ENCODE assay signal across 11 mouse cellular contexts in genomic region chr8:111449671-111450070, GRCm38 (mm10). TPM values are rescaled to one million over a fixed set of nuclear protein-coding genes. Genes with fewer than 3 reads are reported as not detected.
DNase-seq lines count a peak whose midpoint lies in the region; ATAC-seq and TF ChIP-seq lines count a peak whose summit lies in the region.
"Had no signal": no experiment of that assay in that cellular context is flagged by ENCODE, and none has a peak within 500 bp of the region (broad histone marks: within the 10 kb centered on the region; RNA-seq: fewer than 3 reads in every experiment).

No protein-coding gene starts in this region.

- no peaks in the 10 kb centered on the region for H3K9me3 ChIP-seq in intestine, embryonic 16.5 days (ENCODE audit: control insufficient read depth, low read length)
- H3K9me3 ChIP-seq: midbrain, embryonic 12.5 days; stomach, embryonic 15.5 days had no signal

- 58% methylated on average over 4 of the region's 4 CpGs for WGBS in intestine, embryonic 16.5 days

- H3K9ac ChIP-seq in intestine, embryonic 16.5 days (ENCODE audit: low read depth, low read length): no peak overlapping the region
- H3K9ac ChIP-seq: midbrain, embryonic 12.5 days; stomach, embryonic 15.5 days had no signal

- no peak for TF ChIP-seq POLR2A in embryonic fibroblast, embryonic 13.5 days (IDR thresholded peaks at IDR 0.05; ENCODE audit: low read depth, low read length)

- DNase-seq in gastrocnemius, postnatal 10 days: peak; percentile 31
- no peak for DNase-seq in gastrocnemius, postnatal 25 days
- peak; percentile 51 for DNase-seq in CD4-positive, CD25-positive, alpha-beta regulatory T cell, adult 2 months (ENCODE audit: low read depth, low spot score)
- DNase-seq in lung, postnatal 10 days: peak; percentile 40
- no peak for DNase-seq in thymus, adult 18-20 months
- DNase-seq in layer of hippocampus, postnatal 25 days (ENCODE audit: extremely low spot score in 1 of 2, low spot score in 1 of 2): no peak

- H3K4me2 ChIP-seq in intestine, embryonic 16.5 days (ENCODE audit: low read depth, low read length): no peak overlapping the region
- H3K4me2 ChIP-seq: midbrain, embryonic 12.5 days; stomach, embryonic 15.5 days had no signal

- no peaks in the 10 kb centered on the region for H3K27me3 ChIP-seq in intestine, embryonic 16.5 days (replicated peaks; ENCODE audit: control insufficient read depth, insufficient read depth, low read length)
- H3K27me3 ChIP-seq: midbrain, embryonic 12.5 days; stomach, embryonic 15.5 days had no signal

- TF ChIP-seq CTCF in embryonic fibroblast, embryonic 13.5 days (IDR thresholded peaks at IDR 0.05; ENCODE audit: borderline replicate concordance, insufficient read depth, low read length): no peak

- no peaks in the 10 kb centered on the region for H3K36me3 ChIP-seq in intestine, embryonic 16.5 days (ENCODE audit: control insufficient read depth, insufficient read depth, low read length)
- H3K36me3 ChIP-seq: midbrain, embryonic 12.5 days had no signal

- no peak overlapping the region for H3K4me3 ChIP-seq in embryonic fibroblast, embryonic 13.5 days (ENCODE audit: insufficient read depth, low read length)
- no peak overlapping the region for H3K4me3 ChIP-seq in intestine, embryonic 16.5 days (ENCODE audit: low read length)
- H3K4me3 ChIP-seq: midbrain, embryonic 12.5 days; stomach, embryonic 15.5 days had no signal

- H3K27ac ChIP-seq in embryonic fibroblast, embryonic 13.5 days (ENCODE audit: insufficient read depth, low read length): peak overlapping the region; percentile 98
- no peak overlapping the region for H3K27ac ChIP-seq in intestine, embryonic 16.5 days (ENCODE audit: low read length)
- H3K27ac ChIP-seq: midbrain, embryonic 12.5 days; stomach, embryonic 15.5 days had no signal

- ATAC-seq in intestine, embryonic 16.5 days: no peak
- ATAC-seq: hindbrain, embryonic 16.5 days had no signal

- peaks cover 12% of the 10 kb centered on the region for H3K4me1 ChIP-seq in embryonic fibroblast, embryonic 13.5 days (ENCODE audit: control insufficient read depth, insufficient read depth, low read length)
- peaks cover 6% of the 10 kb centered on the region; the same call in 1 of the 2 replicates for H3K4me1 ChIP-seq in intestine, embryonic 16.5 days (ENCODE audit: control insufficient read depth, insufficient read depth, low read length)
- H3K4me1 ChIP-seq: midbrain, embryonic 12.5 days had no signal

RNA-seq across cellular contexts. Expression of gene Fa2h, which starts 56.0 kb away (rescaled TPM):
- total RNA-seq in gastrocnemius, postnatal 10 days (2021): 1 to 10 TPM; 4.6 to 6.1 TPM
- total RNA-seq in gastrocnemius, postnatal 25 days (2021): 1 to 10 TPM; 1.4 to 1.8 TPM
- not detected in 2 replicates for polyA plus RNA-seq in embryonic fibroblast, embryonic 13.5 days (2011; ENCODE audit: insufficient read length, low read depth, missing spikeins)
- polyA plus RNA-seq in intestine, embryonic 16.5 days (2015; fragmentation: Nextera tagmentation; extraction: Ambion mirVana): 0.91 and 1.1 TPM in 2 replicates
- total RNA-seq in layer of hippocampus, postnatal 25 days (2021): 10 to 100 TPM; 49.1 to 51.3 TPM

Comparison
In these comparisons a context has a peak if more than half of its experiments do, and no peak if none do; other contexts are left out.
1. DNase-seq: peak in gastrocnemius, postnatal 10 days (single experiment), CD4-positive, CD25-positive, alpha-beta regulatory T cell, adult 2 months (single experiment) and lung, postnatal 10 days (single experiment); none in gastrocnemius, postnatal 25 days (single experiment), thymus, adult 18-20 months (0 of 2) and layer of hippocampus, postnatal 25 days (0 of 2).
2. RNA of gene Fa2h, which starts 56.0 kb away (total RNA-seq): 49.1 to 51.3 TPM in layer of hippocampus, postnatal 25 days; 4.6 to 6.1 TPM in gastrocnemius, postnatal 10 days and 1.4 to 1.8 TPM in gastrocnemius, postnatal 25 days; every median in the first group is over 4 times any median in the second.